Mouse (Mus musculus): Measurements from ENCODE around the gene Robo1. TPM values are rescaled to one million over a fixed set of nuclear protein-coding genes. Genes with fewer than 3 reads are reported as not detected.

Robo1 gene
- polyA plus RNA-seq (2015; fragmentation: Nextera tagmentation; extraction: Ambion mirVana), result 26.8 and 27.4 TPM in 2 replicates

GRCm38 (mm10) chr16:72307537-72308330 lies at the start of gene Robo1:
Gene Robo1 (plus strand): TSS chr16:72308306.
- 51% methylated on average over 8 of the region's 8 CpGs for WGBS
- Histone ChIP-seq H3K4me3 (ENCODE audit: low read length) (no peak within 1 kb of the TSS), H3K27me3 (ENCODE audit: control insufficient read depth, insufficient read depth, low read depth, low read length) (no peaks in the 10 kb centered on the region), H3K4me1 (replicated peaks; ENCODE audit: control insufficient read depth, insufficient read depth, low read length) (0 out of 2 replicates have a peak, but pooled peaks cover 4% of the 10 kb centered on the region), H3K9me3 (ENCODE audit: control insufficient read depth, low read length) (no peaks in the 10 kb centered on the region), H3K27ac (ENCODE audit: low read length) (no peak within 1 kb of the TSS), H3K4me2 (ENCODE audit: low read depth, low read length) (no peak within 1 kb of the TSS), H3K9ac (ENCODE audit: low read length) (no peak within 1 kb of the TSS), H3K36me3 (ENCODE audit: control insufficient read depth, insufficient read depth, low read length) (no peaks in the 10 kb centered on the region)
- ATAC-seq (ENCODE audit: low read depth), result no peak

GRCm38 (mm10) chr16:72267839-72268238 lies 40.3 kb upstream of the Robo1 start:
- H3K4me1 ChIP-seq (replicated peaks; ENCODE audit: control insufficient read depth, insufficient read depth, low read length), result no peaks in the 10 kb centered on the region
- H3K9me3 ChIP-seq (ENCODE audit: control insufficient read depth, low read length), result no peaks in the 10 kb centered on the region
- WGBS, result 73% methylated on average over 10 of the region's 10 CpGs
- no peaks in the 10 kb centered on the region for H3K27me3 ChIP-seq (ENCODE audit: control insufficient read depth, insufficient read depth, low read depth, low read length)
- H3K4me2 ChIP-seq (ENCODE audit: low read depth, low read length), result no peak overlapping the region
- ATAC-seq (ENCODE audit: low read depth), result no peak
- H3K9ac ChIP-seq (ENCODE audit: low read length), result no peak overlapping the region
- H3K4me3 ChIP-seq (ENCODE audit: low read length), result no peak overlapping the region
- H3K36me3 ChIP-seq (ENCODE audit: control insufficient read depth, insufficient read depth, low read length), result no peaks in the 10 kb centered on the region
- no peak overlapping the region for H3K27ac ChIP-seq (ENCODE audit: low read length)

GRCm38 (mm10) chr16:72276390-72277074 lies 31.6 kb upstream of the Robo1 start:
- Histone ChIP-seq H3K9ac (ENCODE audit: low read length) (no peak overlapping the region), H3K36me3 (ENCODE audit: control insufficient read depth, insufficient read depth, low read length) (no peaks in the 10 kb centered on the region), H3K27me3 (ENCODE audit: control insufficient read depth, insufficient read depth, low read depth, low read length) (no peaks in the 10 kb centered on the region), H3K4me2 (ENCODE audit: low read depth, low read length) (no peak overlapping the region), H3K4me1 (replicated peaks; ENCODE audit: control insufficient read depth, insufficient read depth, low read length) (no peaks in the 10 kb centered on the region), H3K4me3 (ENCODE audit: low read length) (no peak overlapping the region), H3K9me3 (ENCODE audit: control insufficient read depth, low read length) (no peaks in the 10 kb centered on the region), H3K27ac (ENCODE audit: low read length) (no peak overlapping the region)
- ATAC-seq (ENCODE audit: low read depth), result no peak
- 78% methylated on average over 3 of the region's 3 CpGs for WGBS

- Histone ChIP-seq H3K4me2 (ENCODE audit: low read depth, low read length) (no peak overlapping the region), H3K4me3 (ENCODE audit: low read length) (no peak overlapping the region), H3K9me3 (ENCODE audit: control insufficient read depth, low read length) (no peaks in the 10 kb centered on the region), H3K4me1 (replicated peaks; ENCODE audit: control insufficient read depth, insufficient read depth, low read length) (0 out of 2 replicates have a peak, but pooled peaks cover 4% of the 10 kb centered on the region), H3K27me3 (ENCODE audit: control insufficient read depth, insufficient read depth, low read depth, low read length) (no peaks in the 10 kb centered on the region), H3K27ac (ENCODE audit: low read length) (no peak overlapping the region), H3K36me3 (ENCODE audit: control insufficient read depth, insufficient read depth, low read length) (no peaks in the 10 kb centered on the region), H3K9ac (ENCODE audit: low read length) (no peak overlapping the region)
- WGBS, result 50% methylated on average over 6 of the region's 6 CpGs
- no peak for ATAC-seq (ENCODE audit: low read depth)
These were observed 194 bp downstream of the Robo1 start for GRCm38 (mm10) chr16:72308331-72308668.

- ATAC-seq (ENCODE audit: low read depth), result no peak
- H3K4me1 ChIP-seq (replicated peaks; ENCODE audit: control insufficient read depth, insufficient read depth, low read length), result no peaks in the 10 kb centered on the region
- H3K4me3 ChIP-seq (ENCODE audit: low read length), result no peak overlapping the region
- H3K9me3 ChIP-seq (ENCODE audit: control insufficient read depth, low read length), result no peaks in the 10 kb centered on the region
- no peak overlapping the region for H3K9ac ChIP-seq (ENCODE audit: low read length)
- no peak overlapping the region for H3K4me2 ChIP-seq (ENCODE audit: low read depth, low read length)
- H3K27ac ChIP-seq (ENCODE audit: low read length), result no peak overlapping the region
- no peaks in the 10 kb centered on the region for H3K36me3 ChIP-seq (ENCODE audit: control insufficient read depth, insufficient read depth, low read length)
- no peaks in the 10 kb centered on the region for H3K27me3 ChIP-seq (ENCODE audit: control insufficient read depth, insufficient read depth, low read depth, low read length)
- 51% methylated on average over 8 of the region's 8 CpGs for WGBS
These were observed 19.2 kb downstream of the Robo1 start for GRCm38 (mm10) chr16:72327321-72327720.

GRCm38 (mm10) chr16:72328579-72328978 lies 20.5 kb downstream of the Robo1 start:
- no peak overlapping the region for H3K4me2 ChIP-seq (ENCODE audit: low read depth, low read length)
- 83% methylated on average over 3 of the region's 3 CpGs for WGBS
- H3K4me1 ChIP-seq (replicated peaks; ENCODE audit: control insufficient read depth, insufficient read depth, low read length), result no peaks in the 10 kb centered on the region
- H3K9ac ChIP-seq (ENCODE audit: low read length), result no peak overlapping the region
- no peaks in the 10 kb centered on the region for H3K9me3 ChIP-seq (ENCODE audit: control insufficient read depth, low read length)
- H3K27ac ChIP-seq (ENCODE audit: low read length), result no peak overlapping the region
- H3K27me3 ChIP-seq (ENCODE audit: control insufficient read depth, insufficient read depth, low read depth, low read length), result no peaks in the 10 kb centered on the region
- no peak for ATAC-seq (ENCODE audit: low read depth)
- H3K4me3 ChIP-seq (ENCODE audit: low read length), result no peak overlapping the region
- no peaks in the 10 kb centered on the region for H3K36me3 ChIP-seq (ENCODE audit: control insufficient read depth, insufficient read depth, low read length)

GRCm38 (mm10) chr16:72337757-72338156 lies 29.7 kb downstream of the Robo1 start:
- 93% methylated on average over 1 of the region's 1 CpGs for WGBS

GRCm38 (mm10) chr16:72350422-72350821 lies 42.3 kb downstream of the Robo1 start:
- Histone ChIP-seq H3K36me3 (ENCODE audit: control insufficient read depth, insufficient read depth, low read length) (no peaks in the 10 kb centered on the region), H3K4me3 (ENCODE audit: low read length) (no peak overlapping the region), H3K9me3 (ENCODE audit: control insufficient read depth, low read length) (no peaks in the 10 kb centered on the region), H3K4me2 (ENCODE audit: low read depth, low read length) (no peak overlapping the region), H3K4me1 (replicated peaks; ENCODE audit: control insufficient read depth, insufficient read depth, low read length) (no peaks in the 10 kb centered on the region), H3K9ac (ENCODE audit: low read length) (no peak overlapping the region), H3K27ac (ENCODE audit: low read length) (no peak overlapping the region), H3K27me3 (ENCODE audit: control insufficient read depth, insufficient read depth, low read depth, low read length) (no peaks in the 10 kb centered on the region)
- 52% methylated on average over 5 of the region's 5 CpGs for WGBS
- no peak for ATAC-seq (ENCODE audit: low read depth)

More at GRCm38 (mm10) chr16:72337757-72338156, 29.7 kb downstream of the Robo1 start:
- Histone ChIP-seq H3K36me3 (ENCODE audit: control insufficient read depth, insufficient read depth, low read length) (no peaks in the 10 kb centered on the region), H3K4me2 (ENCODE audit: low read depth, low read length) (no peak overlapping the region), H3K9me3 (ENCODE audit: control insufficient read depth, low read length) (no peaks in the 10 kb centered on the region), H3K4me3 (ENCODE audit: low read length) (no peak overlapping the region), H3K9ac (ENCODE audit: low read length) (no peak overlapping the region), H3K4me1 (replicated peaks; ENCODE audit: control insufficient read depth, insufficient read depth, low read length) (no peaks in the 10 kb centered on the region), H3K27me3 (ENCODE audit: control insufficient read depth, insufficient read depth, low read depth, low read length) (no peaks in the 10 kb centered on the region), H3K27ac (ENCODE audit: low read length) (no peak overlapping the region)
- no peak for ATAC-seq (ENCODE audit: low read depth)

GRCm38 (mm10) chr16:72356515-72357357 lies 48.6 kb downstream of the Robo1 start:
- no peaks in the 10 kb centered on the region for H3K27me3 ChIP-seq (ENCODE audit: control insufficient read depth, insufficient read depth, low read depth, low read length)
- no peaks in the 10 kb centered on the region for H3K36me3 ChIP-seq (ENCODE audit: control insufficient read depth, insufficient read depth, low read length)
- no peak overlapping the region for H3K4me3 ChIP-seq (ENCODE audit: low read length)
- H3K4me1 ChIP-seq (replicated peaks; ENCODE audit: control insufficient read depth, insufficient read depth, low read length), result no peaks in the 10 kb centered on the region
- WGBS, result 68% methylated on average over 2 of the region's 2 CpGs
- no peak overlapping the region for H3K27ac ChIP-seq (ENCODE audit: low read length)
- H3K9ac ChIP-seq (ENCODE audit: low read length), result no peak overlapping the region
- ATAC-seq (ENCODE audit: low read depth), result no peak
- no peaks in the 10 kb centered on the region for H3K9me3 ChIP-seq (ENCODE audit: control insufficient read depth, low read length)
- no peak overlapping the region for H3K4me2 ChIP-seq (ENCODE audit: low read depth, low read length)

Measured in lung, embryonic 16.5 days (tissue).